Mouse (Mus musculus) forebrain, embryonic 13.5 days (tissue): ENCODE results near the gene Rad51ap2. TPM values are rescaled to one million over a fixed set of nuclear protein-coding genes. Genes with fewer than 3 reads are reported as not detected.

Experiments
- ATAC-seq: fragments of 200-750 bp; cut with Nextera tagmentation; 2 replicates; pipeline ENCODE4 v1.8.0; 2017
- H3K27ac ChIP-seq: fragments of 300-500 bp; sonication (generic); 2 replicates; pipeline ENCODE4 v1.5.1; 2015; ENCODE audit warnings: inconsistent platforms, mild to moderate bottlenecking, moderate library complexity
- H3K27me3 ChIP-seq: fragments of 300-500 bp; sonication (generic); 2 replicates; pipeline ENCODE4 v1.6.1; 2015; ENCODE audit warnings: mild to moderate bottlenecking, inconsistent platforms
- H3K36me3 ChIP-seq: fragments of 300-500 bp; sonication (generic); 2 replicates; pipeline ENCODE4 v1.6.1; 2015; ENCODE audit warnings: mild to moderate bottlenecking, inconsistent platforms; ENCODE audit not compliant: poor library complexity, severe bottlenecking
- H3K4me1 ChIP-seq: fragments of 300-500 bp; sonication (generic); 2 replicates; pipeline ENCODE4 v1.6.1; 2015; ENCODE audit warnings: inconsistent platforms
- H3K4me2 ChIP-seq: fragments of 300-500 bp; sonication (generic); 2 replicates; pipeline ENCODE4 v1.6.1; 2015; ENCODE audit warnings: inconsistent platforms, mild to moderate bottlenecking, moderate library complexity
- H3K4me3 ChIP-seq: fragments of 300-500 bp; sonication (generic); 2 replicates; pipeline ENCODE4 v1.5.1; 2015; ENCODE audit warnings: mild to moderate bottlenecking, inconsistent platforms
- H3K9ac ChIP-seq: fragments of 300-500 bp; sonication (generic); 2 replicates; pipeline ENCODE4 v1.6.1; 2015; ENCODE audit warnings: mild to moderate bottlenecking, inconsistent platforms
- H3K9me3 ChIP-seq: fragments of 300-500 bp; sonication (generic); replicated peaks from 2 replicates; pipeline ENCODE4 v1.6.1; 2016; ENCODE audit warnings: inconsistent platforms
- WGBS: fragments of 180-500 bp; shearing (Covaris S2); methylation state at CpG from one replicate; pipeline ENCODE4 v1.1.7; 2015; 5-methylcytosine and 5-hydroxymethylcytosine counted together
- polyA plus RNA-seq: library from polyadenylated mRNA; unstranded; fragments of >200 nt; fragmentation: Nextera tagmentation; extraction: Ambion mirVana; gene quantifications from 2 replicates; pipeline ENCODE4 v1.2.1, GENCODE M21; 2015

Gene Rad51ap2
- polyA plus RNA-seq = 0.25 and 0.37 TPM in 2 replicates

- peak within 1 kb of the TSS; percentile 85 for H3K4me2 ChIP-seq
- no peaks in the 10 kb centered on the region for H3K9me3 ChIP-seq
- WGBS = under 1% methylated on average over 40 of the region's 40 CpGs
- peak within 1 kb of the TSS; percentile 59 for H3K4me3 ChIP-seq
- 0 out of 2 replicates have a peak, but pooled peaks cover 5% of the 10 kb centered on the region for H3K27me3 ChIP-seq
- H3K27ac ChIP-seq = no peak within 1 kb of the TSS
- H3K9ac ChIP-seq = peak within 1 kb of the TSS; percentile 70
- H3K36me3 ChIP-seq = no peaks in the 10 kb centered on the region
- peak; percentile 100 for ATAC-seq
- H3K4me1 ChIP-seq = no peaks in the 10 kb centered on the region
Measured at GRCm38 (mm10) chr12:11455549-11456194, at the start of gene Rad51ap2. Gene Rad51ap2, plus strand, starts transcription at chr12:11456079.

GRCm38 (mm10) chr12:11407679-11408078 lies 48.2 kb upstream of the Rad51ap2 start:
- no peaks in the 10 kb centered on the region for H3K9me3 ChIP-seq
- 88% methylated on average over 4 of the region's 4 CpGs for WGBS
- H3K27me3 ChIP-seq = no peaks in the 10 kb centered on the region
- no peak overlapping the region for H3K4me3 ChIP-seq
- no peaks in the 10 kb centered on the region for H3K36me3 ChIP-seq
- H3K27ac ChIP-seq = no peak overlapping the region
- no peak overlapping the region for H3K9ac ChIP-seq
- H3K4me2 ChIP-seq = no peak overlapping the region
- no peak for ATAC-seq
- no peaks in the 10 kb centered on the region for H3K4me1 ChIP-seq

- H3K9me3 ChIP-seq = 0 out of 2 replicates have a peak, but pooled peaks cover 3% of the 10 kb centered on the region
- H3K27me3 ChIP-seq = no peaks in the 10 kb centered on the region
- H3K4me3 ChIP-seq = no peak overlapping the region
- H3K27ac ChIP-seq = no peak overlapping the region
- H3K36me3 ChIP-seq = no peaks in the 10 kb centered on the region
- H3K4me1 ChIP-seq = no peaks in the 10 kb centered on the region
- H3K4me2 ChIP-seq = no peak overlapping the region
- WGBS = 84% methylated on average over 6 of the region's 6 CpGs
- H3K9ac ChIP-seq = no peak overlapping the region
- ATAC-seq = no peak
Measured at GRCm38 (mm10) chr12:11418112-11418511, 37.8 kb upstream of the Rad51ap2 start.

- no peak for ATAC-seq
- 73% methylated on average over 4 of the region's 4 CpGs for WGBS
- Histone ChIP-seq H3K4me3 (no peak overlapping the region), H3K9me3 (no peaks in the 10 kb centered on the region), H3K27ac (no peak overlapping the region), H3K4me2 (no peak overlapping the region), H3K9ac (no peak overlapping the region), H3K4me1 (no peaks in the 10 kb centered on the region), H3K36me3 (no peaks in the 10 kb centered on the region), H3K27me3 (no peaks in the 10 kb centered on the region)
Measured at GRCm38 (mm10) chr12:11427396-11427795, 28.5 kb upstream of the Rad51ap2 start.

- H3K9ac ChIP-seq = no peak overlapping the region
- H3K4me3 ChIP-seq = no peak overlapping the region
- H3K27me3 ChIP-seq = peaks cover 5% of the 10 kb centered on the region
- H3K4me1 ChIP-seq = peaks cover 20% of the 10 kb centered on the region
- no peak overlapping the region for H3K4me2 ChIP-seq
- ATAC-seq = no peak
- H3K36me3 ChIP-seq = no peaks in the 10 kb centered on the region
- H3K27ac ChIP-seq = no peak overlapping the region
- no peaks in the 10 kb centered on the region for H3K9me3 ChIP-seq
- 93% methylated on average over 1 of the region's 1 CpGs for WGBS
Measured at GRCm38 (mm10) chr12:11433126-11433525, 22.8 kb upstream of the Rad51ap2 start.

- peaks cover 20% of the 10 kb centered on the region for H3K4me1 ChIP-seq
- no peak overlapping the region for H3K4me2 ChIP-seq
- H3K9ac ChIP-seq = no peak overlapping the region
- peaks cover 5% of the 10 kb centered on the region for H3K27me3 ChIP-seq
- ATAC-seq = no peak
- no peaks in the 10 kb centered on the region for H3K9me3 ChIP-seq
- H3K36me3 ChIP-seq = no peaks in the 10 kb centered on the region
- H3K27ac ChIP-seq = no peak overlapping the region
- 33% methylated on average over 1 of the region's 1 CpGs for WGBS
- no peak overlapping the region for H3K4me3 ChIP-seq
Measured at GRCm38 (mm10) chr12:11433716-11434115, 22.2 kb upstream of the Rad51ap2 start.

GRCm38 (mm10) chr12:11434446-11434845 lies 21.4 kb upstream of the Rad51ap2 start:
- no peak overlapping the region for H3K4me3 ChIP-seq
- peaks cover 5% of the 10 kb centered on the region for H3K27me3 ChIP-seq
- no peak overlapping the region for H3K27ac ChIP-seq
- peaks cover 20% of the 10 kb centered on the region for H3K4me1 ChIP-seq
- no peaks in the 10 kb centered on the region for H3K36me3 ChIP-seq
- WGBS = 84% methylated on average over 8 of the region's 8 CpGs
- ATAC-seq = no peak
- no peaks in the 10 kb centered on the region for H3K9me3 ChIP-seq
- H3K9ac ChIP-seq = no peak overlapping the region
- H3K4me2 ChIP-seq = no peak overlapping the region

GRCm38 (mm10) chr12:11435246-11436022 lies 20.4 kb upstream of the Rad51ap2 start:
- H3K27ac ChIP-seq = no peak overlapping the region
- H3K4me3 ChIP-seq = peak overlapping the region; percentile 39
- 4% methylated on average over 15 of the region's 15 CpGs for WGBS
- peaks cover 20% of the 10 kb centered on the region for H3K4me1 ChIP-seq
- peak overlapping the region; percentile 62 for H3K4me2 ChIP-seq
- H3K27me3 ChIP-seq = peaks cover 5% of the 10 kb centered on the region
- H3K9me3 ChIP-seq = no peaks in the 10 kb centered on the region
- ATAC-seq = no peak
- peak overlapping the region; percentile 3; the same call in 1 of the 2 replicates for H3K9ac ChIP-seq
- H3K36me3 ChIP-seq = no peaks in the 10 kb centered on the region

GRCm38 (mm10) chr12:11436023-11436350 lies 19.9 kb upstream of the Rad51ap2 start:
- ATAC-seq = no peak; the same call in 1 of the 2 replicates
- Histone ChIP-seq H3K36me3 (no peaks in the 10 kb centered on the region), H3K4me3 (peak overlapping the region; percentile 39), H3K27me3 (peaks cover 5% of the 10 kb centered on the region), H3K9me3 (no peaks in the 10 kb centered on the region), H3K9ac (peak overlapping the region; percentile 3), H3K4me1 (peaks cover 20% of the 10 kb centered on the region), H3K27ac (no peak overlapping the region), H3K4me2 (peak overlapping the region; percentile 62)
- WGBS = 2% methylated on average over 12 of the region's 12 CpGs

GRCm38 (mm10) chr12:11436497-11437265 lies 19.2 kb upstream of the Rad51ap2 start, which contains the start of gene Vsnl1:
Gene Vsnl1, minus strand, starts transcription at chr12:11436613.
- Histone ChIP-seq H3K9me3 (no peaks in the 10 kb centered on the region), H3K9ac (peak within 1 kb of the TSS; percentile 3), H3K4me3 (peak within 1 kb of the TSS; percentile 39), H3K36me3 (no peaks in the 10 kb centered on the region), H3K4me2 (peak within 1 kb of the TSS; percentile 62), H3K4me1 (peaks cover 20% of the 10 kb centered on the region), H3K27ac (no peak within 1 kb of the TSS; the same call in 1 of the 2 replicates), H3K27me3 (peaks cover 5% of the 10 kb centered on the region)
- peak; percentile 97 for ATAC-seq
- WGBS = 3% methylated on average over 34 of the region's 34 CpGs

- 18% methylated on average over 17 of the region's 17 CpGs for WGBS
- H3K27me3 ChIP-seq = peaks cover 5% of the 10 kb centered on the region
- no peak overlapping the region for H3K9ac ChIP-seq
- H3K36me3 ChIP-seq = no peaks in the 10 kb centered on the region
- peak; percentile 56 for ATAC-seq
- no peaks in the 10 kb centered on the region for H3K9me3 ChIP-seq
- peak overlapping the region; percentile 39 for H3K4me3 ChIP-seq
- H3K27ac ChIP-seq = no peak overlapping the region
- peak overlapping the region; percentile 62 for H3K4me2 ChIP-seq
- peaks cover 20% of the 10 kb centered on the region for H3K4me1 ChIP-seq
Measured at GRCm38 (mm10) chr12:11437266-11437906, 18.5 kb upstream of the Rad51ap2 start.
